Mouse (Mus musculus) activated CD4-positive, CD25-positive, alpha-beta regulatory T cell (primary cell): ENCODE measurements around the gene Olfr291. TPM values are rescaled to one million over a fixed set of nuclear protein-coding genes. Genes with fewer than 3 reads are reported as not detected.

Experiments used
- polyA plus RNA-seq, 2 experiments: library from polyadenylated mRNA; unstranded; fragments of 100-300 nt; shearing (Covaris generic); gene quantifications; one replicate each; pipeline ENCODE4 v1.2.1; 2017

The Olfr291 gene
- not detected for polyA plus RNA-seq

GRCm38 (mm10) chr7:84853253-84853652 is at the start of gene Olfr291:
TSS of gene Olfr291 (plus strand) at chr7:84853553.

Other genes starting within 250 kb of the Olfr291 start
- gene Fah, start 246.8 kb upstream of the Olfr291 start, polyA plus RNA-seq, result 1 to 10 TPM; 6.9 to 9.5 TPM
- 100 to 1,000 TPM; 226 to 245 TPM for gene Zfand6, start 163.6 kb upstream of the Olfr291 start, polyA plus RNA-seq
- gene Vmn2r65, start 110.6 kb downstream of the Olfr291 start, polyA plus RNA-seq, result not detected
- under 1 TPM; 0.02 to 0.05 TPM for gene Vmn2r66, start 158.7 kb downstream of the Olfr291 start, polyA plus RNA-seq